Mouse (Mus musculus): ENCODE measurements around the gene Arhgef11.

The Arhgef11 gene

GRCm38 (mm10) chr3:87763683-87764289, 146.4 kb downstream of the Arhgef11 start:
- no peak for DNase-seq

- DNase-seq = no peak
Observed at GRCm38 (mm10) chr3:87764506-87764905, 147.1 kb downstream of the Arhgef11 start.

GRCm38 (mm10) chr3:87765091-87765490, 147.7 kb downstream of the Arhgef11 start:
- peak; percentile 77 to 80 for DNase-seq

- DNase-seq = no peak
Observed at GRCm38 (mm10) chr3:87765631-87766283, 148.4 kb downstream of the Arhgef11 start.

GRCm38 (mm10) chr3:87766284-87766667, 148.9 kb downstream of the Arhgef11 start:
- DNase-seq = no peak

- DNase-seq = no peak
Observed at GRCm38 (mm10) chr3:87767764-87768163, 150.4 kb downstream of the Arhgef11 start.

- DNase-seq = no peak
Observed at GRCm38 (mm10) chr3:87768431-87768830, 151.1 kb downstream of the Arhgef11 start.

GRCm38 (mm10) chr3:87768844-87769243, 151.5 kb downstream of the Arhgef11 start:
- peak; percentile 90 to 91 for DNase-seq

- no peak for DNase-seq
Observed at GRCm38 (mm10) chr3:87769506-87769905, 152.1 kb downstream of the Arhgef11 start.

GRCm38 (mm10) chr3:87770280-87770679, 152.9 kb downstream of the Arhgef11 start:
- peak; percentile 69 to 71 for DNase-seq

GRCm38 (mm10) chr3:87771088-87771487, 153.7 kb downstream of the Arhgef11 start:
- no peak for DNase-seq

- DNase-seq = no peak
Observed at GRCm38 (mm10) chr3:87778283-87778682, 160.9 kb downstream of the Arhgef11 start.

GRCm38 (mm10) chr3:87779086-87779485, 161.7 kb downstream of the Arhgef11 start:
- DNase-seq = no peak

GRCm38 (mm10) chr3:87783282-87784023, 166.1 kb downstream of the Arhgef11 start:
- DNase-seq = no peak

GRCm38 (mm10) chr3:87785156-87785555, 167.8 kb downstream of the Arhgef11 start:
- no peak for DNase-seq

GRCm38 (mm10) chr3:87785626-87786214, 168.4 kb downstream of the Arhgef11 start:
- no peak for DNase-seq

Data from B cell, adult 2 months (primary cell).